Mouse (Mus musculus): ENCODE results near the gene Idua. TPM values are rescaled to one million over a fixed set of nuclear protein-coding genes. Genes with fewer than 3 reads are reported as not detected.

Idua gene
- polyA plus RNA-seq, 1 experiment from 2014 or later = 4.2 TPM

- Histone ChIP-seq H3K4me2 (0 out of 2 replicates have a peak overlapping the region, but pooled peaks have one; percentile 88), H3K36me3 (replicated peaks) (peaks cover 35% of the 10 kb centered on the region), H3K4me3 (replicated peaks) (no peak overlapping the region), H3K27ac (replicated peaks) (peak overlapping the region; percentile 90; the same call in 1 of the 2 replicates), H3K9ac (no peak overlapping the region), H3K4me1 (replicated peaks) (peaks cover 76% of the 10 kb centered on the region), H3K9me3 (replicated peaks) (no peaks in the 10 kb centered on the region), H3K27me3 (no peaks in the 10 kb centered on the region)
- no peak for ATAC-seq (ENCODE audit: insufficient read depth)
These were observed 10.7 kb downstream of the Idua start for GRCm38 (mm10) chr5:108670785-108671184.

GRCm38 (mm10) chr5:108671757-108672156 is 11.6 kb downstream of the Idua start:
- Histone ChIP-seq H3K9ac (no peak overlapping the region), H3K27ac (replicated peaks) (peak overlapping the region; percentile 92; the same call in 1 of the 2 replicates), H3K4me2 (no peak overlapping the region), H3K36me3 (replicated peaks) (peaks cover 35% of the 10 kb centered on the region), H3K4me1 (replicated peaks) (peaks cover 86% of the 10 kb centered on the region), H3K4me3 (replicated peaks) (no peak overlapping the region), H3K9me3 (replicated peaks) (no peaks in the 10 kb centered on the region), H3K27me3 (no peaks in the 10 kb centered on the region)
- WGBS (ENCODE audit: insufficient replicate concordance) = 87% methylated on average over 12 of the region's 12 CpGs
- no peak for ATAC-seq (ENCODE audit: insufficient read depth)

GRCm38 (mm10) chr5:108674624-108675023 is 14.5 kb downstream of the Idua start:
- ATAC-seq (ENCODE audit: insufficient read depth) = peak; percentile 14
- H3K27me3 ChIP-seq = no peaks in the 10 kb centered on the region
- H3K4me1 ChIP-seq (replicated peaks) = peaks cover 98% of the 10 kb centered on the region
- H3K4me2 ChIP-seq = peak overlapping the region; percentile 73
- H3K9me3 ChIP-seq (replicated peaks) = no peaks in the 10 kb centered on the region
- H3K27ac ChIP-seq (replicated peaks) = peak overlapping the region; percentile 92
- WGBS (ENCODE audit: insufficient replicate concordance) = 41% methylated on average over 2 of the region's 2 CpGs
- peak overlapping the region; percentile 56 for H3K4me3 ChIP-seq (replicated peaks)
- H3K36me3 ChIP-seq (replicated peaks) = peaks cover 35% of the 10 kb centered on the region
- H3K9ac ChIP-seq = peak overlapping the region; percentile 66

GRCm38 (mm10) chr5:108675251-108675816 is 15.2 kb downstream of the Idua start, which contains the start of gene Slc26a1:
Gene Slc26a1 (minus strand): TSS chr5:108675569.
- peak; percentile 45 for ATAC-seq (ENCODE audit: insufficient read depth)
- Histone ChIP-seq H3K9me3 (replicated peaks) (no peaks in the 10 kb centered on the region), H3K4me2 (peak within 1 kb of the TSS; percentile 73), H3K27ac (replicated peaks) (peak within 1 kb of the TSS; percentile 92), H3K9ac (peak within 1 kb of the TSS; percentile 66), H3K4me3 (replicated peaks) (peak within 1 kb of the TSS; percentile 56), H3K27me3 (no peaks in the 10 kb centered on the region), H3K4me1 (replicated peaks) (peaks cover 94% of the 10 kb centered on the region), H3K36me3 (replicated peaks) (peaks cover 35% of the 10 kb centered on the region)
- WGBS (ENCODE audit: insufficient replicate concordance) = 18% methylated on average over 9 of the region's 9 CpGs

- H3K9me3 ChIP-seq (replicated peaks) = no peaks in the 10 kb centered on the region
- H3K27ac ChIP-seq (replicated peaks) = peak overlapping the region; percentile 92
- H3K4me2 ChIP-seq = peak overlapping the region; percentile 73
- peak overlapping the region; percentile 58 for H3K9ac ChIP-seq
- peak; percentile 77 for ATAC-seq (ENCODE audit: insufficient read depth)
- H3K36me3 ChIP-seq (replicated peaks) = peaks cover 20% of the 10 kb centered on the region
- peak overlapping the region; percentile 56 for H3K4me3 ChIP-seq (replicated peaks)
- 8% methylated on average over 5 of the region's 5 CpGs for WGBS (ENCODE audit: insufficient replicate concordance)
- H3K4me1 ChIP-seq (replicated peaks) = peaks cover 78% of the 10 kb centered on the region
- H3K27me3 ChIP-seq = no peaks in the 10 kb centered on the region
These were observed 16.8 kb downstream of the Idua start for GRCm38 (mm10) chr5:108676772-108677498.

GRCm38 (mm10) chr5:108677605-108678295 is 17.6 kb downstream of the Idua start:
- peak overlapping the region; percentile 56 for H3K4me3 ChIP-seq (replicated peaks)
- H3K27ac ChIP-seq (replicated peaks) = peak overlapping the region; percentile 92
- peaks cover 12% of the 10 kb centered on the region for H3K36me3 ChIP-seq (replicated peaks)
- no peaks in the 10 kb centered on the region for H3K27me3 ChIP-seq
- H3K4me2 ChIP-seq = peak overlapping the region; percentile 73
- H3K9ac ChIP-seq = peak overlapping the region; percentile 58
- ATAC-seq (ENCODE audit: insufficient read depth) = peak; percentile 40
- peaks cover 70% of the 10 kb centered on the region for H3K4me1 ChIP-seq (replicated peaks)
- H3K9me3 ChIP-seq (replicated peaks) = no peaks in the 10 kb centered on the region
- 11% methylated on average over 25 of the region's 25 CpGs for WGBS (ENCODE audit: insufficient replicate concordance)

GRCm38 (mm10) chr5:108678296-108678854 is 18.2 kb downstream of the Idua start:
- 64% methylated on average over 6 of the region's 6 CpGs for WGBS (ENCODE audit: insufficient replicate concordance)
- Histone ChIP-seq H3K9ac (no peak overlapping the region), H3K36me3 (replicated peaks) (peaks cover 5% of the 10 kb centered on the region), H3K9me3 (replicated peaks) (no peaks in the 10 kb centered on the region), H3K27me3 (no peaks in the 10 kb centered on the region), H3K4me3 (replicated peaks) (no peak overlapping the region), H3K4me1 (replicated peaks) (peaks cover 64% of the 10 kb centered on the region), H3K4me2 (no peak overlapping the region), H3K27ac (replicated peaks) (peak overlapping the region; percentile 92)
- no peak for ATAC-seq (ENCODE audit: insufficient read depth)

GRCm38 (mm10) chr5:108679909-108680308 is 19.8 kb downstream of the Idua start:
- Histone ChIP-seq H3K4me2 (no peak overlapping the region), H3K4me3 (replicated peaks) (no peak overlapping the region), H3K27me3 (no peaks in the 10 kb centered on the region), H3K36me3 (replicated peaks) (no peaks in the 10 kb centered on the region), H3K9ac (no peak overlapping the region), H3K4me1 (replicated peaks) (peaks cover 49% of the 10 kb centered on the region), H3K27ac (replicated peaks) (no peak overlapping the region), H3K9me3 (replicated peaks) (no peaks in the 10 kb centered on the region)
- WGBS (ENCODE audit: insufficient replicate concordance) = 33% methylated on average over 3 of the region's 3 CpGs
- no peak for ATAC-seq (ENCODE audit: insufficient read depth)

GRCm38 (mm10) chr5:108680871-108681270 is 20.7 kb downstream of the Idua start:
- no peaks in the 10 kb centered on the region for H3K9me3 ChIP-seq (replicated peaks)
- WGBS (ENCODE audit: insufficient replicate concordance) = 80% methylated on average over 6 of the region's 6 CpGs
- peaks cover 39% of the 10 kb centered on the region for H3K4me1 ChIP-seq (replicated peaks)
- H3K27ac ChIP-seq (replicated peaks) = no peak overlapping the region
- no peak for ATAC-seq (ENCODE audit: insufficient read depth)
- no peaks in the 10 kb centered on the region for H3K27me3 ChIP-seq
- H3K4me2 ChIP-seq = no peak overlapping the region
- no peak overlapping the region for H3K9ac ChIP-seq
- H3K36me3 ChIP-seq (replicated peaks) = no peaks in the 10 kb centered on the region
- H3K4me3 ChIP-seq (replicated peaks) = no peak overlapping the region

- no peak for ATAC-seq (ENCODE audit: insufficient read depth)
- Histone ChIP-seq H3K27me3 (no peaks in the 10 kb centered on the region), H3K9me3 (replicated peaks) (no peaks in the 10 kb centered on the region), H3K9ac (no peak overlapping the region), H3K4me1 (replicated peaks) (peaks cover 26% of the 10 kb centered on the region), H3K27ac (replicated peaks) (no peak overlapping the region), H3K4me2 (no peak overlapping the region), H3K4me3 (replicated peaks) (no peak overlapping the region), H3K36me3 (replicated peaks) (no peaks in the 10 kb centered on the region)
- WGBS (ENCODE audit: insufficient replicate concordance) = 71% methylated on average over 5 of the region's 5 CpGs
These were observed 29.0 kb downstream of the Idua start for GRCm38 (mm10) chr5:108689091-108689490.

GRCm38 (mm10) chr5:108691152-108691551 is 31.0 kb downstream of the Idua start:
- no peak overlapping the region for H3K27ac ChIP-seq (replicated peaks)
- H3K9ac ChIP-seq = no peak overlapping the region
- ATAC-seq (ENCODE audit: insufficient read depth) = no peak
- 56% methylated on average over 4 of the region's 4 CpGs for WGBS (ENCODE audit: insufficient replicate concordance)
- no peak overlapping the region for H3K4me3 ChIP-seq (replicated peaks)
- H3K9me3 ChIP-seq (replicated peaks) = no peaks in the 10 kb centered on the region
- H3K27me3 ChIP-seq = no peaks in the 10 kb centered on the region
- H3K36me3 ChIP-seq (replicated peaks) = no peaks in the 10 kb centered on the region
- H3K4me1 ChIP-seq (replicated peaks) = peaks cover 43% of the 10 kb centered on the region
- H3K4me2 ChIP-seq = no peak overlapping the region

Data from liver, embryonic 15.5 days (tissue).